In the genomic region with DNA sequence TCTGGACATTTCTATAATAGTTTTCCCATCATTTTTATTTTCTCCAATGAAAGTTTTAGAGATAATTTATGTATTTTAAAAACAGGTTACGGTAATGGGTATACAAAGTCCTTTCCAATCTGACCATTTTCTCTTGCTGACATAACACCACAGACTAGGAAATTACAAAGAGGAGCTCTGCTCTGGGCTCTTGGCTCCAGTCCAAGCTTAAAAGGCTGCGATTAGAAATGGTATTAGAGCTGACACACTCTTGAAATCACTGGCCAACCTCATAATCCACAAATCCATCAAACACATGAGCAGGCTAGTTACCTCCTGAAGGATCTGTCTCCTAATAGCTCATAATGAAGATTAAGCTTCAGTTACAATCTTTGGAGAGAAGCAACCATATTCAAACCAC, we compare ENCODE assay signal across 22 mouse cellular contexts.
A peak's percentile ranks its signal among the peaks of the same experiment; 100 is the strongest.
DNase-seq lines count a peak whose midpoint lies in the region; ATAC-seq and TF ChIP-seq lines count a peak whose summit lies in the region.
"Had no signal": no experiment of that assay in that cellular context is flagged by ENCODE, and none has a peak within 500 bp of the region (broad histone marks: within the 10 kb centered on the region; RNA-seq: fewer than 3 reads in every experiment).

No protein-coding gene starts in this region.

- ATAC-seq in lung, embryonic 14.5 days (ENCODE audit: insufficient read depth), result no peak
- ATAC-seq: forebrain, embryonic 16.5 days; hindbrain, embryonic 16.5 days; inflammation-experienced regulatory T-cells, adult 6 months; intestine, postnatal 0 days had no signal

- no peaks in the 10 kb centered on the region for H3K9me3 ChIP-seq in lung, embryonic 14.5 days (ENCODE audit: low read depth, low read length)
- H3K9me3 ChIP-seq in embryonic facial prominence, embryonic 10.5 days, result no peaks in the 10 kb centered on the region
- H3K9me3 ChIP-seq: embryonic facial prominence, embryonic 12.5 days; heart, embryonic 13.5 days; hindbrain, embryonic 12.5 days had no signal

- TF ChIP-seq POLR2A in cerebellum, adult 2 months (IDR thresholded peaks at IDR 0.05; ENCODE audit: borderline replicate concordance, insufficient read depth, low read length), result no peak

- no peak for TF ChIP-seq CTCF in cerebellum, adult 2 months (IDR thresholded peaks at IDR 0.05; ENCODE audit: borderline replicate concordance, insufficient read depth, low read depth, low read length)
- TF ChIP-seq CTCF in lung, embryonic 14.5 days (IDR thresholded peaks at IDR 0.05; ENCODE audit: low read depth), result no peak

- H3K27me3 ChIP-seq in cerebellum, adult 2 months (ENCODE audit: control insufficient read depth, insufficient read depth, low read length), result no peaks in the 10 kb centered on the region
- H3K27me3 ChIP-seq in lung, embryonic 14.5 days (ENCODE audit: insufficient read depth, low read length), result no peaks in the 10 kb centered on the region
- no peaks in the 10 kb centered on the region for H3K27me3 ChIP-seq in embryonic facial prominence, embryonic 10.5 days (replicated peaks; ENCODE audit: low read depth, poor library complexity, severe bottlenecking)
- H3K27me3 ChIP-seq: embryonic facial prominence, embryonic 12.5 days; hindbrain, embryonic 12.5 days had no signal

- 52% methylated on average over 2 of the region's 2 CpGs for WGBS in cerebellum, adult 2 months
- 41% methylated on average over 2 of the region's 2 CpGs for WGBS in lung, embryonic 14.5 days
- WGBS in embryonic facial prominence, embryonic 10.5 days, result 86% methylated on average over 2 of the region's 2 CpGs

- DNase-seq in cerebellum, postnatal 14 days, result peak; percentile 13 to 20
- no peak for DNase-seq in cerebellum, adult 2 months
- DNase-seq in lung, embryonic 14.5 days, result peak; percentile 62
- DNase-seq in lung, postnatal 36 days, result no peak
- peak; percentile 52 for DNase-seq in MN1 (ENCODE audit: low spot score)
- peak; percentile 2 for DNase-seq in embryonic facial prominence, embryonic 10.5 days (ENCODE audit: low spot score)
- no peak for DNase-seq in gastrocnemius, postnatal 25 days
- no peak for DNase-seq in left cerebral cortex, adult 8-10 months (ENCODE audit: low spot score in 2 of 2)
- DNase-seq: adrenal gland, adult 8-10 months; adrenal gland, postnatal 36 days; cerebellum, adult 11-12 months; cerebellum, adult 9-11 months; embryo, embryonic 11 days; gastrocnemius, postnatal 14 days; heart, postnatal 36 days had no signal

- no peaks in the 10 kb centered on the region for H3K36me3 ChIP-seq in lung, embryonic 14.5 days (ENCODE audit: insufficient read depth)
- H3K36me3 ChIP-seq in embryonic facial prominence, embryonic 10.5 days (replicated peaks), result no peaks in the 10 kb centered on the region
- H3K36me3 ChIP-seq: embryonic facial prominence, embryonic 12.5 days; heart, embryonic 13.5 days; hindbrain, embryonic 12.5 days had no signal

- no peak overlapping the region for H3K9ac ChIP-seq in lung, embryonic 14.5 days
- H3K9ac ChIP-seq: embryonic facial prominence, embryonic 12.5 days; heart, embryonic 13.5 days; hindbrain, embryonic 12.5 days had no signal

- H3K4me3 ChIP-seq in cerebellum, adult 2 months (replicated peaks; ENCODE audit: insufficient read depth, low read depth, low read length), result no peak overlapping the region
- H3K4me3 ChIP-seq in lung, embryonic 14.5 days (ENCODE audit: low read depth, low read length), result no peak overlapping the region
- H3K4me3 ChIP-seq in embryonic facial prominence, embryonic 10.5 days, result no peak overlapping the region
- H3K4me3 ChIP-seq: embryonic facial prominence, embryonic 12.5 days; heart, embryonic 13.5 days; hindbrain, embryonic 12.5 days had no signal

- no peak overlapping the region for H3K4me2 ChIP-seq in lung, embryonic 14.5 days
- H3K4me2 ChIP-seq: embryonic facial prominence, embryonic 12.5 days; heart, embryonic 13.5 days; hindbrain, embryonic 12.5 days had no signal

- no peak overlapping the region for H3K27ac ChIP-seq in cerebellum, adult 2 months (ENCODE audit: insufficient read depth, low read length)
- no peak overlapping the region for H3K27ac ChIP-seq in lung, embryonic 14.5 days (ENCODE audit: low read depth)
- no peak overlapping the region for H3K27ac ChIP-seq in embryonic facial prominence, embryonic 10.5 days (replicated peaks)
- H3K27ac ChIP-seq: embryonic facial prominence, embryonic 12.5 days; heart, embryonic 13.5 days; hindbrain, embryonic 12.5 days had no signal

- no peaks in the 10 kb centered on the region for H3K4me1 ChIP-seq in cerebellum, adult 2 months (ENCODE audit: control insufficient read depth, insufficient read depth, low read length)
- no peaks in the 10 kb centered on the region for H3K4me1 ChIP-seq in lung, embryonic 14.5 days (ENCODE audit: insufficient read depth)
- H3K4me1 ChIP-seq in embryonic facial prominence, embryonic 10.5 days, result peaks cover 12% of the 10 kb centered on the region

Comparison
In these comparisons a context has a peak if more than half of its experiments do, and no peak if none do; other contexts are left out.
1. DNase-seq: peak in cerebellum, postnatal 14 days (2 of 2), lung, embryonic 14.5 days (single experiment), MN1 (single experiment) and embryonic facial prominence, embryonic 10.5 days (single experiment); none in cerebellum, adult 2 months (0 of 2), lung, postnatal 36 days (single experiment), gastrocnemius, postnatal 25 days (single experiment) and left cerebral cortex, adult 8-10 months (0 of 2).